Mouse (Mus musculus): ENCODE measurements around the gene Cbx5.

Gene Cbx5

GRCm38 (mm10) chr15:103214971-103215907 is 24.4 kb downstream of the Cbx5 start:
- DNase-seq (ENCODE audit: low spot score in 2 of 2), result peak; percentile 83 to 84

- peak in 1 of 2 experiments; percentile 10 for DNase-seq (ENCODE audit: low spot score in 2 of 2)
Observed at GRCm38 (mm10) chr15:103214149-103214548, 25.5 kb downstream of the Cbx5 start.

GRCm38 (mm10) chr15:103205156-103205555 is 34.5 kb downstream of the Cbx5 start:
- no peak for DNase-seq (ENCODE audit: low spot score in 2 of 2)

- DNase-seq (ENCODE audit: low spot score in 2 of 2), result no peak
Observed at GRCm38 (mm10) chr15:103202088-103202793, 37.4 kb downstream of the Cbx5 start.

- DNase-seq (ENCODE audit: low spot score in 2 of 2), result no peak
Observed at GRCm38 (mm10) chr15:103197785-103198184, 41.8 kb downstream of the Cbx5 start.

- no peak for DNase-seq (ENCODE audit: low spot score in 2 of 2)
Observed at GRCm38 (mm10) chr15:103196835-103197234, 42.8 kb downstream of the Cbx5 start.

GRCm38 (mm10) chr15:103193606-103194005 is 46.0 kb downstream of the Cbx5 start:
- no peak for DNase-seq (ENCODE audit: low spot score in 2 of 2)

GRCm38 (mm10) chr15:103190531-103191462 is 48.8 kb downstream of the Cbx5 start:
- no peak for DNase-seq (ENCODE audit: low spot score in 2 of 2)

- DNase-seq (ENCODE audit: low spot score in 2 of 2), result no peak
Observed at GRCm38 (mm10) chr15:103190083-103190482, 49.5 kb downstream of the Cbx5 start.

GRCm38 (mm10) chr15:103187803-103188202 is 51.8 kb downstream of the Cbx5 start:
- no peak for DNase-seq (ENCODE audit: low spot score in 2 of 2)

GRCm38 (mm10) chr15:103185462-103186198 is 54.0 kb downstream of the Cbx5 start:
- DNase-seq (ENCODE audit: low spot score in 2 of 2), result peak in 1 of 2 experiments; percentile 32

- DNase-seq (ENCODE audit: low spot score in 2 of 2), result no peak
Observed at GRCm38 (mm10) chr15:103183651-103184610, 55.7 kb downstream of the Cbx5 start.

- DNase-seq (ENCODE audit: low spot score in 2 of 2), result peak in 1 of 2 experiments; percentile 54
Observed at GRCm38 (mm10) chr15:103183135-103183534, 56.5 kb downstream of the Cbx5 start.

- DNase-seq (ENCODE audit: low spot score in 2 of 2), result peak; percentile 44 to 61
Observed at GRCm38 (mm10) chr15:103182166-103182790, 57.3 kb downstream of the Cbx5 start.

GRCm38 (mm10) chr15:103180406-103180805 is 59.2 kb downstream of the Cbx5 start:
- DNase-seq (ENCODE audit: low spot score in 2 of 2), result no peak

GRCm38 (mm10) chr15:103178767-103179166 is 60.8 kb downstream of the Cbx5 start:
- DNase-seq (ENCODE audit: low spot score in 2 of 2), result no peak

GRCm38 (mm10) chr15:103178137-103178536 is 61.5 kb downstream of the Cbx5 start:
- no peak for DNase-seq (ENCODE audit: low spot score in 2 of 2)

GRCm38 (mm10) chr15:103177611-103178041 is 62.0 kb downstream of the Cbx5 start:
- no peak for DNase-seq (ENCODE audit: low spot score in 2 of 2)

- DNase-seq (ENCODE audit: low spot score in 2 of 2), result peak; percentile 84
Observed at GRCm38 (mm10) chr15:103176874-103177421, 62.7 kb downstream of the Cbx5 start.

All from right cerebral cortex, postnatal 36 days (tissue).